Mouse (Mus musculus) retina, adult 2 months (tissue): ENCODE measurements at regions not wholly inside any gene's neighbourhood (a gene's known extent, or its start where the extent isn't known, plus 50 kb on each side); places are given as distances from the start of the nearest gene placed in this dataset.

Experiments
- DNase-seq: peaks from one replicate; pipeline ENCODE4 v3.0.0-alpha.2; 2012; ENCODE audit warnings: low read depth, low spot score

DNA sequence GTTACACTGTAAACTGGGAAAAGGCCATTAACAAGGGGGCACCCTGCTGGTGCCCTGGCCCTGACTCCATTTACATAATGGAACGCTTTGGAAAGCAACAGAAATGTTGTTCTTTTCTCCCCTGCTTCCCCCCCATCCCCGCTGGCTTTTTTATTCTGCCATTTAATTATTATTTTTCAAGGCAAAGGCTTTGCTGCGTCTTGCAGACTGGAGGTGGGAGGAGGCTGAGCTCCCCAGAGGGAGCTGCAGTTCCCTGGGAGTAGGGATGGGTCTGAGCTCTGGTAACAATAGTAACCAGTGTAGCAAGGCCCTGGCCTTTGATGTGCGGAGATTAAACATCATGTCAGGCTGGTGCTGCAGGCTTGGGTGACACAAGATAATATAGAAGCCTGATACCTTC is 168.6 kb downstream of the Gadd45g start:
- DNase-seq, result no peak

- no peak for DNase-seq
Observed at GRCm38 (mm10) chr13:52015496-52015895, 169.0 kb downstream of the Gadd45g start.

GRCm38 (mm10) chr13:52017598-52018190 is 171.2 kb downstream of the Gadd45g start:
- DNase-seq, result no peak

DNA sequence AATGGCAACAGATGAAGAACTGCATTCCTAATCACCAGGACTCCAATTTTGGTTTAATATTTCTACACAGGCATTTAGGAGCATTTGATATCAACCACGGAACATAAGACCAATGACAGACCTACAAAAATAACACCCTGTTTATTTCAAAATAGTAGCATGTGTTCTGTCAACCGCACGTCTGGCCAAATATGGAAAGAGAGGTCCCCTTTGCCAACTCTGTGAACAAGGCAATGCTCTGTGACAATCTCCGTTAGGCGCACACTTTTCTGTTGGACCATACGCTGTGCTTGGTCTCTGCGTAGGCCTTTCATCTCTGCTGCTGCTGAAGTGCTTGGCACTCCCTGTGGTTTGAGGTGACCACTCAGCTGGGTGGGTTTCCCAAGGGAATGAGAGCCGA is 173.2 kb downstream of the Gadd45g start:
- no peak for DNase-seq

DNA sequence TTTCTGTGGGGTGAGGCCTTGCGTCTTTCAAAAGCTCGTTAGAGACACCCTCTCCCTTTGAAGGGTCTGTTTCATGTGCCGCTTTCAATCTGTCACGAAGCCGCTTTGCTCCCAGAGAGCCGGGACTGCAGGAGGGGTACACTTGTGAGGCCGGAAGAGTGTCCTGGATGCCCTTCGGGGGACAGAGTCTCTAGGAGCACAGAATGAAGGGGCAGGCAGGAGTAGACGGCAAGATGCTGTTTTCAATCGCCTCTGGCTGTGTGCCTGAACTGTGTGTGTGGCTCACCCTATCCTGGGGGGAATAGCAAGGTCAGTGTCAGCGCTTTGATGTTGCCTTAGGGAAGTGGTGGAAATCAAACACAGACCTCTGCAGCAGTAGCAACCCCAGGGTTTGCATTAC is 174.7 kb downstream of the Gadd45g start:
- DNase-seq, result no peak

- DNase-seq, result no peak
Observed at GRCm38 (mm10) chr13:52021828-52022227, 175.3 kb downstream of the Gadd45g start.

DNA sequence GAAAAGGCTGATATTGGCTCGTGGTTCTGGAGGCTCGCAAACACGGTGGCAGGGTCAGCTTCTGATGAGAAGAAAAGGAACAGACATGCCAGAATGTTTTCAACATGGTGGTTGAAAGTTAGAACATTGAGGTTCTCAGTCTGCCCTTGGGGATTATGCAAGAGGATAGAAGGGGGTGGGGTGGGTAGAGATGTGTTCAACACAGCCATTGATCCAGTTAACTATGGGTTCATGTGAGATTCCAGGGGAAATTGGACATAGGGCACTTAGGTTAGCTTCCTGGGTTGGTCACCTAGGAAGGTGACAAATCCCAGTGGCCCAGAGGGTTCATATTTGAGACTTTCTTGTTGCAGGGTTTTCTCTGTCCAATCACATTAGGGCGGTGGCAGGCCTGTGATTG is 176.1 kb downstream of the Gadd45g start:
- no peak for DNase-seq

GRCm38 (mm10) chr13:52024349-52024748 is 177.9 kb downstream of the Gadd45g start:
- no peak for DNase-seq

- DNase-seq, result no peak
Observed at GRCm38 (mm10) chr13:52024832-52025481, 178.5 kb downstream of the Gadd45g start.

DNA sequence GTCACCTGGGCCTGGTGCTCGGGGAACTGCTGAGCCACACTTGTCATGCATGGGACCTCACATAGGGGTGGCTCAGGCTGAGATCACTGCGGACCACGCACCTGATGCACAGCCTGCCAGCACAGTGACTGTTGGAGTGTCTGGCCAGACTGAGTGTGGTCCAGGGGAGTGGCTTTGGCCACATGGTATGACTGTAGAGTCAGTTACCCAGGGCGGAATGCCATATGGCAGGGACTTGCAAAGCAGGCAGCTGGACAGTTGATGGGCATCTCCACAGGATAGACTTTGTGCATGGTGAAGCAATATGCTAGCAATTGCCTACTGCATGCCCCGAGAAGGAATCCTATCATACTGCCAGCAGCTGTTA is 179.0 kb downstream of the Gadd45g start:
- DNase-seq, result no peak

GRCm38 (mm10) chr13:52026291-52026690 is 179.8 kb downstream of the Gadd45g start:
- DNase-seq, result no peak

GRCm38 (mm10) chr13:52029868-52030422 is 183.5 kb downstream of the Gadd45g start:
- no peak for DNase-seq

- DNase-seq, result no peak
Observed at GRCm38 (mm10) chr13:52031465-52031864, 185.0 kb downstream of the Gadd45g start.

- DNase-seq, result no peak
Observed at GRCm38 (mm10) chr13:52035731-52036130, 189.3 kb downstream of the Gadd45g start.

DNA sequence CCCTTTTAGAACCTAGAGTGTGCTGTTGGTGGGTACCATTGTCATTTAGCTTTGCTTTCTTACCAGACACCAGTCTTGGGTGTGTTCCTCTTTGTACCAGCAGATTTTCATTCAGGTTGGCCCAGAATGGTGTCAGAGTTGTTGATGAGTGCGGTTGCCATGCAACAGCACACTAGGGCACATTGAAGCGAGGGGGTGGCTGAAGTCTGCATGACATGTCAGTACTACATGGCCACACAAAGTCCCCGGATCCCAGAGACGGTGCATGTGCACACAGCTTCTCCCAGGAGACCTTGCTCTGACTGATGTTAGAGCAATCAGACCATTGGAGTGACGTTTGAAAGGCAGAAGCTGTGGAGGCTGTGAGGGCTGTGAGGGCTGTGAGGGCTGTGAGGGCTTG is 189.9 kb downstream of the Gadd45g start:
- DNase-seq, result no peak

DNA sequence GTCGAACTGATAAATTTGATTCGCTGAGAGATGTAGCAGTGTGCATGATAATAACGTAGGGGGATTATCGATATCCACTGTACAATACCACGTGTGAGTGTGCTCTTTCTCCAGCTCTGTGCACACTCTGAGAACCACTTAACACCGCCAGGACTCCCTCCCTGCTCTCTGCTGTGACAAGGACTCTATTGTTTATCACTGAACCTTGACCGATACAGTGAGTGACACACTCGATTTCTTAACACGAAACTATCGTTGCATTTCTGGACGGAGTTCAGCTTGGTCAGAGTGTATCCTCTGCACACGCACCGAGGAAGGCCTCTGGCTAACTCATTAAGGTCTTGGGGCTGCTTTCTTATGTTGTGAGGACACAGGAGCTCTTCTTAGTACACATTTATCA is 190.7 kb downstream of the Gadd45g start:
- DNase-seq, result no peak

- no peak for DNase-seq
Observed at GRCm38 (mm10) chr13:52041467-52042421, 195.3 kb downstream of the Gadd45g start.

- DNase-seq, result no peak
Observed at GRCm38 (mm10) chr13:52042867-52043266, 196.4 kb downstream of the Gadd45g start.

- DNase-seq, result no peak
Observed at GRCm38 (mm10) chr13:52043916-52044315, 197.4 kb downstream of the Gadd45g start.

DNA sequence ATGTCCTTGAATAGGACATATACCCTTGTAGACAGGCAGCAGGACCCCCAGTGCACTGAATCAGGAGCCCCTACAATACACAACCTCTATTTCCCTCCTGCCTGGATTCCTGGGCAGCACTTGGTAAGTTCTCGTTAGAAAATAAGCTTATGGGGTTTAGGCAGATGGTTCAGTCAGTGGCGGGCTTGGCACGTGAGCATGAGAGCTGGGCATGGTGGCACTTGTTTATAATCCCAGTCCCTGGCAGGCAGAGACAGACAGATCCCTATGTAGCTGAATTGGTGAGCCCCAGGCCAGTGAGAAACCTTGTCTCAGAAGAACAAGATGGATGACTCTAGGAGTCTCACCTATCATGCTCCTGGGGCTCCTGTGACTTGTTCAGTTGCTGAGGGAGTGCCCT is 198.9 kb downstream of the Gadd45g start:
- DNase-seq, result no peak

DNA sequence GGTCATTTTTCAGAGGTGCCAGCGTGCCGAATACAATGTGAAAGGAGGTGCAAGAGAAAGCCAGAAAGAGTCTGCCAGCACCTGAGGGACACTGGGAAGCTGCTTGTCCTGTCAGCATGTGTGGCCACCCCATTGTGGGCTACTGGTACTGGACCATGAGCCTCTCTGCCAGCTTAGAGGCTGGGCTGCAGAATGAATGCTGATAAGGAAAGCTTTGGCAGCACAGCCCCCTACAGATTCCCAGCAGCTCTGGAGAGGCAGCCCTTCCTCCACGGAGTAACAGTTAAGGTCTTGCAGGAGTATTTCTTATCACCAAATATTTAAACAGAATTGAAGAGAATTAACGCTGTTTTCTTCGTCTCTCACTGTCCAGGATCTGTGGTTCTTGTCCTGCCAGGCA is 199.5 kb downstream of the Gadd45g start:
- no peak for DNase-seq

GRCm38 (mm10) chr13:52046700-52047099 is 200.2 kb downstream of the Gadd45g start:
- no peak for DNase-seq
